Mouse (Mus musculus) T-helper 17 cell (primary cell): ENCODE data around the gene Xkr8.
"Not testable (repeated sequence)": the region's sequence is repeated elsewhere in the genome, so short reads cannot be mapped to it uniquely, and the experiment has no call there.

Experiments
- in situ Hi-C, 2 experiments: fragments of 300-600 bp; cut with MboI, MseI; formaldehyde crosslinking; loops; 1 replicate in 1 of 2; 2 replicates in 1 of 2; pipeline ENCODE4 v1.15.1; 2025; ENCODE audit warnings: high pct_unique_total_duplicates in 2 of 2

The Xkr8 gene

GRCm38 (mm10) chr4:132732148-132732684, at the start of gene Xkr8:
Gene Xkr8 (minus strand): TSS chr4:132732546.
- in situ Hi-C loops, result no loop called here

- in situ Hi-C loops, result loop anchor here in 1 of 2 experiments (25.0 kb wide), 1 partner anchor 1868 kb away; the partner anchor contains the start of gene Laptm5
These were observed 47.9 kb upstream of the Xkr8 start for GRCm38 (mm10) chr4:132780288-132780687.

GRCm38 (mm10) chr4:132778562-132779201, 46.3 kb upstream of the Xkr8 start:
- in situ Hi-C loops, result loop anchor here (5.0 to 25.0 kb wide), 3 partner anchors 44 to 1866 kb away; partner anchors contain the start of gene Laptm5 (in 1 of the 2)

- in situ Hi-C loops, result loop anchor here (5.0 to 25.0 kb wide), 3 partner anchors 46 to 1864 kb away; partner anchors contain the start of gene Laptm5 (in 1 of the 2)
These were observed 44.4 kb upstream of the Xkr8 start for GRCm38 (mm10) chr4:132776764-132777163.

- in situ Hi-C loops, result loop anchor here (5.0 to 25.0 kb wide), 3 partner anchors 47 to 1863 kb away; partner anchors contain the start of gene Laptm5 (in 1 of the 2)
These were observed 42.6 kb upstream of the Xkr8 start for GRCm38 (mm10) chr4:132774905-132775304.

GRCm38 (mm10) chr4:132771776-132772175, 39.4 kb upstream of the Xkr8 start:
- in situ Hi-C loops, result no loop called here

GRCm38 (mm10) chr4:132767914-132768876, 35.8 kb upstream of the Xkr8 start, which contains the start of gene Rpa2:
Gene Rpa2 (plus strand): TSS chr4:132768332.
- in situ Hi-C loops, result no loop called here

- in situ Hi-C loops, result not testable (repeated sequence)
These were observed 30.8 kb upstream of the Xkr8 start for GRCm38 (mm10) chr4:132763125-132763524.

GRCm38 (mm10) chr4:132762602-132763001, 30.3 kb upstream of the Xkr8 start:
- in situ Hi-C loops, result no loop called here

GRCm38 (mm10) chr4:132760296-132760695, 27.9 kb upstream of the Xkr8 start:
- in situ Hi-C loops, result no loop called here

GRCm38 (mm10) chr4:132757633-132758351, 25.4 kb upstream of the Xkr8 start:
- in situ Hi-C loops, result no loop called here

GRCm38 (mm10) chr4:132756974-132757373, 24.6 kb upstream of the Xkr8 start, which contains the start of gene Smpdl3b:
Gene Smpdl3b (minus strand): TSS chr4:132757252.
- in situ Hi-C loops, result no loop called here

- in situ Hi-C loops, result no loop called here
These were observed 20.6 kb upstream of the Xkr8 start for GRCm38 (mm10) chr4:132752992-132753391.

GRCm38 (mm10) chr4:132749258-132749982, 17.1 kb upstream of the Xkr8 start:
- in situ Hi-C loops, result no loop called here

GRCm38 (mm10) chr4:132748778-132749177, 16.4 kb upstream of the Xkr8 start:
- in situ Hi-C loops, result no loop called here

GRCm38 (mm10) chr4:132747664-132748259, 15.4 kb upstream of the Xkr8 start:
- in situ Hi-C loops, result no loop called here

- in situ Hi-C loops, result no loop called here
These were observed 14.7 kb upstream of the Xkr8 start for GRCm38 (mm10) chr4:132746911-132747517.

- in situ Hi-C loops, result no loop called here
These were observed 11.9 kb upstream of the Xkr8 start for GRCm38 (mm10) chr4:132743992-132744911.
